Mouse (Mus musculus): Measurements from ENCODE around the gene Dnah7b. TPM values are rescaled to one million over a fixed set of nuclear protein-coding genes. Genes with fewer than 3 reads are reported as not detected.
"Not testable (repeated sequence)": the region's sequence is repeated elsewhere in the genome, so short reads cannot be mapped to it uniquely, and the experiment has no call there.

Dnah7b gene
- polyA plus RNA-seq, 2 experiments, result 0.04 to 0.09 TPM

- WGBS (ENCODE audit: insufficient replicate concordance), result 48% methylated on average over 3 of the region's 4 CpGs
- H3K4me1 ChIP-seq (replicated peaks; ENCODE audit: control insufficient read depth in 2 of 2, insufficient read depth in 2 of 2, low read length in 1 of 2); DNase-seq (ENCODE audit: low read depth in 3 of 3, low spot score in 3 of 3); H3K4me2 ChIP-seq (ENCODE audit: low read depth); ATAC-seq (ENCODE audit: insufficient read depth); H3K4me3 ChIP-seq (ENCODE audit: insufficient read depth in 1 of 2, low read depth in 2 of 2, low read length in 2 of 2); H3K36me3 ChIP-seq (replicated peaks; ENCODE audit: control insufficient read depth, insufficient read depth, low read depth); H3K27me3 ChIP-seq (ENCODE audit: control insufficient read depth, insufficient read depth, low read length); H3K9ac ChIP-seq (replicated peaks); H3K9me3 ChIP-seq (ENCODE audit: control insufficient read depth, low read length); H3K27ac ChIP-seq: not testable (repeated sequence)
Observed at GRCm38 (mm10) chr1:46394681-46395297, 328.7 kb downstream of the Dnah7b start.

GRCm38 (mm10) chr1:46408324-46409115, 342.4 kb downstream of the Dnah7b start:
- no peak for ATAC-seq (ENCODE audit: insufficient read depth)
- TF ChIP-seq CTCF (IDR thresholded peaks at IDR 0.05; ENCODE audit: low read depth), result no peak
- TF ChIP-seq EP300 (IDR thresholded peaks at IDR 0.05; ENCODE audit: low read depth), result no peak
- WGBS (ENCODE audit: insufficient replicate concordance), result 56% methylated on average over 6 of the region's 6 CpGs

GRCm38 (mm10) chr1:46414798-46415197, 348.7 kb downstream of the Dnah7b start:
- not testable (repeated sequence) for H3K4me2 ChIP-seq (ENCODE audit: low read depth); H3K36me3 ChIP-seq (replicated peaks; ENCODE audit: control insufficient read depth, insufficient read depth, low read depth); H3K27me3 ChIP-seq (ENCODE audit: control insufficient read depth, insufficient read depth, low read length); ATAC-seq (ENCODE audit: insufficient read depth); H3K4me1 ChIP-seq (replicated peaks; ENCODE audit: control insufficient read depth in 2 of 2, insufficient read depth in 2 of 2, low read length in 1 of 2); H3K4me3 ChIP-seq (ENCODE audit: insufficient read depth in 1 of 2, low read depth in 2 of 2, low read length in 2 of 2); H3K9ac ChIP-seq (replicated peaks); DNase-seq (ENCODE audit: low read depth in 3 of 3, low spot score in 3 of 3); H3K27ac ChIP-seq; H3K9me3 ChIP-seq (ENCODE audit: control insufficient read depth, low read length)
- whole genome bisulfite sequencing (ENCODE audit: insufficient replicate concordance), result 34% methylated on average over 6 of the region's 7 CpGs

More at GRCm38 (mm10) chr1:46408324-46409115, 342.4 kb downstream of the Dnah7b start:
- no peak for DNase-seq (ENCODE audit: low read depth in 3 of 3, low spot score in 3 of 3)
- H3K4me2 ChIP-seq (ENCODE audit: low read depth), result no peak overlapping the region
- H3K9ac ChIP-seq (replicated peaks), result no peak overlapping the region
- no peaks in the 10 kb centered on the region for H3K9me3 ChIP-seq (ENCODE audit: control insufficient read depth, low read length)
- H3K4me3 ChIP-seq (ENCODE audit: insufficient read depth in 1 of 2, low read depth in 2 of 2, low read length in 2 of 2), result no peak overlapping the region
- H3K27me3 ChIP-seq (ENCODE audit: control insufficient read depth, insufficient read depth, low read length), result no peaks in the 10 kb centered on the region
- no peaks in the 10 kb centered on the region for H3K4me1 ChIP-seq (replicated peaks; ENCODE audit: control insufficient read depth in 2 of 2, insufficient read depth in 2 of 2, low read length in 1 of 2)
- H3K27ac ChIP-seq, result no peak overlapping the region
- H3K36me3 ChIP-seq (replicated peaks; ENCODE audit: control insufficient read depth, insufficient read depth, low read depth), result no peaks in the 10 kb centered on the region

- not testable (repeated sequence) for H3K9ac ChIP-seq (replicated peaks); H3K9me3 ChIP-seq (ENCODE audit: control insufficient read depth, low read length); H3K27ac ChIP-seq; H3K36me3 ChIP-seq (replicated peaks; ENCODE audit: control insufficient read depth, insufficient read depth, low read depth); H3K4me1 ChIP-seq (replicated peaks; ENCODE audit: control insufficient read depth in 2 of 2, insufficient read depth in 2 of 2, low read length in 1 of 2); ATAC-seq (ENCODE audit: insufficient read depth); H3K27me3 ChIP-seq (ENCODE audit: control insufficient read depth, insufficient read depth, low read length); DNase-seq (ENCODE audit: low read depth in 3 of 3, low spot score in 3 of 3); H3K4me2 ChIP-seq (ENCODE audit: low read depth); H3K4me3 ChIP-seq (ENCODE audit: insufficient read depth in 1 of 2, low read depth in 2 of 2, low read length in 2 of 2)
- WGBS (ENCODE audit: insufficient replicate concordance), result 11% methylated on average over 3 of the region's 3 CpGs
Observed at GRCm38 (mm10) chr1:46416946-46417345, 350.8 kb downstream of the Dnah7b start.

- not testable (repeated sequence) for ATAC-seq (ENCODE audit: insufficient read depth); DNase-seq (ENCODE audit: low read depth in 3 of 3, low spot score in 3 of 3); H3K9ac ChIP-seq (replicated peaks); H3K4me1 ChIP-seq (replicated peaks; ENCODE audit: control insufficient read depth in 2 of 2, insufficient read depth in 2 of 2, low read length in 1 of 2); H3K27ac ChIP-seq; H3K9me3 ChIP-seq (ENCODE audit: control insufficient read depth, low read length); H3K4me2 ChIP-seq (ENCODE audit: low read depth); H3K27me3 ChIP-seq (ENCODE audit: control insufficient read depth, insufficient read depth, low read length); H3K36me3 ChIP-seq (replicated peaks; ENCODE audit: control insufficient read depth, insufficient read depth, low read depth); H3K4me3 ChIP-seq (ENCODE audit: insufficient read depth in 1 of 2, low read depth in 2 of 2, low read length in 2 of 2)
- 50% methylated on average over 3 of the region's 4 CpGs for WGBS (ENCODE audit: insufficient replicate concordance)
Observed at GRCm38 (mm10) chr1:46418966-46419365, 352.9 kb downstream of the Dnah7b start.

Other genes starting within 250 kb of the Dnah7b start
- 0.25 TPM in 1 of 2 replicates, not detected in the other for gene Gm5269, start 176.0 kb upstream of the Dnah7b start, polyA plus RNA-seq (2012; rRNA removed)
- not detected in 2 replicates for gene Gm5269, start 176.0 kb upstream of the Dnah7b start, polyA plus RNA-seq (2014; fragmentation: Nextera tagmentation; extraction: Ambion mirVana)
- gene Slc40a1, start 139.8 kb upstream of the Dnah7b start, polyA plus RNA-seq (2012; rRNA removed), result 37.3 and 43.8 TPM in 2 replicates
- 121 and 124 TPM in 2 replicates for gene Slc40a1, start 139.8 kb upstream of the Dnah7b start, polyA plus RNA-seq (2014; fragmentation: Nextera tagmentation; extraction: Ambion mirVana)